Mouse (Mus musculus) limb, embryonic 13.5 days (tissue): ENCODE measurements around the gene Ncoa7. TPM values are rescaled to one million over a fixed set of nuclear protein-coding genes. Genes with fewer than 3 reads are reported as not detected.

Experiments used
- ATAC-seq: fragments of 200-750 bp; cut with Nextera tagmentation; 2 replicates; pipeline ENCODE4 v1.8.0; 2017; ENCODE audit warnings: low read depth, moderate number of reproducible peaks, moderate TSS enrichment; ENCODE audit not compliant: low FRiP score
- H3K27ac ChIP-seq: fragments of 300-500 bp; sonication (generic); 2 replicates; pipeline ENCODE4 v1.5.1; 2015; ENCODE audit warnings: inconsistent platforms, mild to moderate bottlenecking, moderate library complexity
- H3K27me3 ChIP-seq: fragments of 300-500 bp; sonication (generic); 2 replicates; pipeline ENCODE4 v1.6.1; 2015; ENCODE audit warnings: mild to moderate bottlenecking, inconsistent platforms
- H3K36me3 ChIP-seq: fragments of 300-500 bp; sonication (generic); 2 replicates; pipeline ENCODE4 v1.6.1; 2015; ENCODE audit warnings: inconsistent platforms, mild to moderate bottlenecking, moderate library complexity
- H3K4me1 ChIP-seq: fragments of 300-500 bp; sonication (generic); 2 replicates; pipeline ENCODE4 v1.6.1; 2015; ENCODE audit warnings: inconsistent platforms
- H3K4me2 ChIP-seq: fragments of 300-500 bp; sonication (generic); replicated peaks from 2 replicates; pipeline ENCODE4 v1.6.1; 2015; ENCODE audit warnings: inconsistent platforms, mild to moderate bottlenecking, moderate library complexity
- H3K4me3 ChIP-seq: fragments of 300-500 bp; sonication (generic); 2 replicates; pipeline ENCODE4 v1.5.1; 2015; ENCODE audit warnings: moderate library complexity, mild to moderate bottlenecking, inconsistent platforms
- H3K9ac ChIP-seq: fragments of 300-500 bp; sonication (generic); 2 replicates; pipeline ENCODE4 v1.6.1; 2015; ENCODE audit warnings: mild to moderate bottlenecking, inconsistent platforms
- H3K9me3 ChIP-seq: fragments of 300-500 bp; sonication (generic); 2 replicates; pipeline ENCODE4 v1.6.1; 2016; ENCODE audit warnings: inconsistent platforms
- WGBS: fragments of 180-500 bp; shearing (Covaris S2); methylation state at CpG from one replicate; pipeline ENCODE4 v1.1.7; 2015; 5-methylcytosine and 5-hydroxymethylcytosine counted together
- polyA plus RNA-seq: library from polyadenylated mRNA; unstranded; fragments of >200 nt; fragmentation: Nextera tagmentation; extraction: Ambion mirVana; gene quantifications from 2 replicates; pipeline ENCODE4 v1.2.1, GENCODE M21; 2015

The Ncoa7 gene
- polyA plus RNA-seq, 1 experiment from 2014 or later = 8.3 TPM

DNA sequence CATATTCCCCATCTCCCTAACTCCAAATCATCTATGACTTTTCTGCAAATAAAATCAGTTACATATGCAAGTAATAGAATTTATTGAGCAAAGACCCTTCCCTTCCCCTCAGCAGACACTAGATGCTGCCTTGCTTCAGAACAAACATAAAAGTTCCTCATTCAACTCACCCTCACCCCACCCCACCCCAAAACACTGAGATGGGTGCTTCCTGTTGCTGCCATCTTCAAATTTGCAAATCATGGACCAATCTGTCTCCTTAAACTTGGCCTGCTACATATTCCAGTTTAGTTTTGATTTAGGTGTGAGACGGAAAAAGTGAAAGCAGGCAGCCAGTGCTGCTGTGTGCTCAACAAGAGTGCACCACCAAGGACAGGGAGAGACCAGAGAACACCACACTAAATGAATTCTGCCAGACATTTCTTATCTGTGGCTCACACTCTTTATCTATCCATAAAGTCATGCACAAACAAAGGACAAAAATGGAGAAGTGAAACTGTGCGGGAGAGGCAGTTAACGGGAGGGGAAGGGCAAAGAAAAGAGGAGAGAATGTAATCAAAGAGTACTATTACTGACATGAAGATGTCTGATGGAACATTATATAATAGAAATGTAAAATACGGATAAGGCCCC lies 48.2 kb downstream of the Ncoa7 start:
- no peak for ATAC-seq
- Histone ChIP-seq H3K9ac (no peak overlapping the region), H3K27ac (no peak overlapping the region), H3K4me1 (no peaks in the 10 kb centered on the region), H3K36me3 (no peaks in the 10 kb centered on the region), H3K9me3 (no peaks in the 10 kb centered on the region), H3K4me2 (no peak overlapping the region), H3K4me3 (no peak overlapping the region), H3K27me3 (no peaks in the 10 kb centered on the region)
- WGBS = 82% methylated on average over 4 of the region's 4 CpGs

DNA sequence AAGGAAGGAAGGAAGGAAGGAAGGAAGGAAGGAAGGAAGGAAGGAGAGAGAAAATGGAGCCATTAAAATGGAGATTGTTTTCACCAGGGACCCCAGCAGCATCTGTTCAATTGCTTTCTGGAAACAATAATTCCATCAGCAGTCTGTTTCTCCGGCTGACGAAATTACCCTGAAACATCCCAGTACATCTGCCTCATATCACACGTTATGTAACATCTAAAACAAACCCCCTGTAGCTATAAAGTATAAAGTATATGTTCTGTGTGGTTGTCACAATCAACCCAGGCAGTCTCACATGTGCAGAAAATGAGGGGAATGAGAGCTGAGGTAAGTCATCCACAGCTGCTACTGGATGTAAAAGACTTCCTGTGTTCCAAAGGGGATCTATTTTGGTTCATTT lies 49.0 kb downstream of the Ncoa7 start:
- Histone ChIP-seq H3K9me3 (no peaks in the 10 kb centered on the region), H3K4me1 (no peaks in the 10 kb centered on the region), H3K4me3 (no peak overlapping the region), H3K27ac (no peak overlapping the region), H3K9ac (no peak overlapping the region), H3K4me2 (no peak overlapping the region), H3K36me3 (no peaks in the 10 kb centered on the region), H3K27me3 (no peaks in the 10 kb centered on the region)
- 51% methylated on average over 3 of the region's 3 CpGs for WGBS
- no peak for ATAC-seq

DNA sequence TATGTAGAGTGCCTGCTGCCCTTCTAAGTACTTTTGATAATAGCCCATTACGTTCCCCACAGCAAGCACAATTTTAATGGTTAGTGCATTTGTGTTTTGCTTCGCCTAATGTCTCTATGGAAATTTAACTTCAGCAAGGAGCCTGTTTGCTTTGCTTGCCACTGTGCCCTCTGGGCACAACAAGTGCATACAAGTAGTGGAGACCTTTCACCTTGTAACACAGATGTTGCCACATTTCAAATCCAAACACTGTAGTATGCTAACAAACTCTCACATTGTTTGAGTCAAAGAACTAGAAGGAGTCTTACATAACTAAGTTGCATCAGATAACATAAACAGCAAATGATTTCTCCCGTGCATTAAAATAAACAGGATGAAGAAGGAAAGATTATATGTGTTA lies 50.6 kb downstream of the Ncoa7 start:
- Histone ChIP-seq H3K9ac (no peak overlapping the region), H3K27ac (no peak overlapping the region), H3K4me3 (no peak overlapping the region), H3K4me2 (no peak overlapping the region), H3K27me3 (no peaks in the 10 kb centered on the region), H3K9me3 (no peaks in the 10 kb centered on the region), H3K36me3 (no peaks in the 10 kb centered on the region), H3K4me1 (no peaks in the 10 kb centered on the region)
- ATAC-seq = no peak
- WGBS = 77% methylated on average over 3 of the region's 3 CpGs

DNA sequence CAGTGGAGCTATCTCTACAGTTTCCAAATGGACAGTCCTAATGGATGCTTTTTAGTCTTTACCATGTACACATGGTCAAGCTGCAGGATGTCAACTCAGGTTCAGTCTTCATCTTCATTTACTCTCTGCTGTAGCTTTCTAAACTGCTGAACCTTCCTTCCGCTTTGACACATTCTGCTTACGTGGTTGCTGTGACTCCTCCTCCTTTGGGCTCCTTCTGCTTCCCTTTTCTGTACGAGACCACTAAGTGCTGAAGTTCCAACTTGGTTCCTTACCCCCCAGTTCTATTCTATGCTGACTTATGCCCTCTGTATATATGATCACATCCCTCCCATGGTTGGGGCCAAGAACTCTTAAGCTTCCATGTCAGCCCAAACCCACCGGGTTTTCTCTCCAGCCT lies 51.5 kb downstream of the Ncoa7 start:
- Histone ChIP-seq H3K4me1 (peaks cover 3% of the 10 kb centered on the region; the same call in 1 of the 2 replicates), H3K9ac (no peak overlapping the region), H3K9me3 (no peaks in the 10 kb centered on the region), H3K36me3 (no peaks in the 10 kb centered on the region), H3K27me3 (no peaks in the 10 kb centered on the region), H3K27ac (no peak overlapping the region), H3K4me2 (no peak overlapping the region), H3K4me3 (no peak overlapping the region)
- no peak for ATAC-seq
- WGBS = 87% methylated on average over 4 of the region's 4 CpGs

DNA sequence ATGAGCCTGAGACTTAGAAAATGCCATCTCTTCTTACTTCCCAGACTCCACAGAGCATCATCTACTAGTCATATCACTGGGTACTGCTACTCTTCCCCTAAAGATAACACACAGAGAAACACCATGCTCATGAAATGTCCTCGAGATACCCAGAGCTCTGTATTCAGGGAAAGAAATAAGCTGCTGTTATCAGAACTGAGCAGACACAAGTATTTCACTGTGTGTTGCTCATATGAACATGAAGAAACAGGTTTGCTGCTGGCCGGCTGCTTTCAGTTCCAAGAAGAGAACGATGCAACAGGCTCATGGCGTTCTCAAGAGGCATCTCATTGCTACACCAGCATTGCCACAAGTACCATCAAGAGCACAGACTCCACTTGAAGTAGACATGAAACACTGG lies 53.3 kb downstream of the Ncoa7 start:
- no peak overlapping the region for H3K27ac ChIP-seq
- no peak overlapping the region for H3K4me3 ChIP-seq
- H3K4me2 ChIP-seq = no peak overlapping the region
- WGBS = 84% methylated on average over 4 of the region's 4 CpGs
- H3K9ac ChIP-seq = no peak overlapping the region
- no peaks in the 10 kb centered on the region for H3K9me3 ChIP-seq
- H3K4me1 ChIP-seq = peaks cover 5% of the 10 kb centered on the region; the same call in 1 of the 2 replicates
- no peaks in the 10 kb centered on the region for H3K36me3 ChIP-seq
- ATAC-seq = no peak
- H3K27me3 ChIP-seq = no peaks in the 10 kb centered on the region

DNA sequence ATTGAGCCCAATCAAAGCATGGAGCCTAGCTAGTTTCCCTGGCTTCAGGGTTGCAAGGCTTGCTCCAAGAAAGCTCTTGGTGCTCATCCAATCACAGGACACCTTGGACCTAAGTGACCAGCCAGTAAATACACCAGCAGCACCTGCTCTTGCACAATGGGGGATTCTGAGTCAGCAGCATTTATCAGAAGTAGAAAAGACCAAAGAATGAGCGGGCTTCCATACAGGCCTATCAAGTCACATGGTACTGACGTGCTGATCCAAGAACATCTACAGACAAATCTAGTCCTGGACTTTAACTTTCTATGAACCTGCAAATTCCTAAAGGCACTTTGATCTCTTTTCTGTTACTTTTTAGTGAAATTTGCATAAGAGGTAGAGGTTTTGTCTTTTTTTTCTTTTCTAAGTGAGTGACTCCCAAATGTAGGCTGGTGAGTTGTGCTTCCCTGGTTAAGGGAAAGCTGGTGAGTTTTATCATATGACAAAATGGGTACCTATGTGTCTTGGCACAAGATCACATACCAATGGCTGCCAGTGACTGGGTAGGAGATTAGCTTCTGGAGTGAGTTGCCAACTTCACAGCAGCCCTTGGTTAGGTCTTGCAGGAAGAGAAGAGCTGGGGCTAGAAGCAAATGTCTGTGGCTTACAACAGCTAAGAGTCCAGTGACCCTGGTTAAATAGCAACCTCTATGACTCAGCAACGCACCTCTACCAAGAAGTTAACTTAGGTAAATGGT lies 57.7 kb downstream of the Ncoa7 start:
- no peak overlapping the region for H3K9ac ChIP-seq
- WGBS = 93% methylated on average over 3 of the region's 3 CpGs
- no peak overlapping the region for H3K27ac ChIP-seq

DNA sequence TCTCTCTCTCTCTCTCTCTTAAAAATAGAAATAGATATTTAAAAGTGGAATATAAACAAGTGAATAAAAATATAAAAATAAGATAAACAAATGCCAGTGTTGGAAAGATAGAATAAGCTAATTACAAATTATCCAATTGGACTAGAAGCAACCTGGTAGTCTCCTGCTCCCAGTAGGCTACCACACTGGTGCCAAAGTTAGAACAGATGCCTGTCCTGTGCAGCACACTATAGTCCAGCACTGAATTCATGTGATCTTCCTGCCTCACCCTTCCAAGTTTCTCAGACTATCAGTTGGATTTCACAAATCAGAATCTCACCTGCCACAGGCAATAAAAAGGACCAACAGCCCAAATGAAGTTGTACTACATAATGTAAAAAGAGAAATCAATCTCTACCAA lies 59.9 kb downstream of the Ncoa7 start:
- peaks cover 5% of the 10 kb centered on the region; the same call in 1 of the 2 replicates for H3K4me1 ChIP-seq
- no peak overlapping the region for H3K4me2 ChIP-seq
- no peak for ATAC-seq
- no peaks in the 10 kb centered on the region for H3K9me3 ChIP-seq
- H3K9ac ChIP-seq = no peak overlapping the region
- no peaks in the 10 kb centered on the region for H3K27me3 ChIP-seq
- no peak overlapping the region for H3K4me3 ChIP-seq
- no peak overlapping the region for H3K27ac ChIP-seq
- no peaks in the 10 kb centered on the region for H3K36me3 ChIP-seq

More for the DNA sequence above, 57.7 kb downstream of the Ncoa7 start:
- no peak overlapping the region for H3K4me2 ChIP-seq
- no peaks in the 10 kb centered on the region for H3K36me3 ChIP-seq
- H3K4me1 ChIP-seq = peaks cover 5% of the 10 kb centered on the region; the same call in 1 of the 2 replicates
- ATAC-seq = no peak
- no peaks in the 10 kb centered on the region for H3K9me3 ChIP-seq
- no peaks in the 10 kb centered on the region for H3K27me3 ChIP-seq
- no peak overlapping the region for H3K4me3 ChIP-seq

DNA sequence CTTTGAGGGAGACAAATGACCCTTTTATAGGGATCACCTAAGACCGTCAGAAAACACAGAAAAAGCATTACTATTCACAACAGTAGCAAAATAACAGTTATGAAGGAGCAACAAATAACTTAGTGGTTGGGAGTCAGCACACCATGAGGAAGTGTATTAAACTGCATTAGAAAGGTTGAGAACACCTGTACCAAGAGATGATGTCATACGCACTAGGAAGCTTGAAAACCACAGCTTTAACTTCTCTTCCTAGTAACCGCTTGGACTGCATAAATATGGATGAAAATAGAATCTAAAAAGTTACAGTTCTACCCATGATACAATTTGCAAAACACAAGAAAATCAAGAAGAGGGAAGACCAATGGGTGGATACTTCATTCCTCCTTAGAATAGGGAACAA lies 64.7 kb downstream of the Ncoa7 start:
- H3K9ac ChIP-seq = no peak overlapping the region
- no peaks in the 10 kb centered on the region for H3K27me3 ChIP-seq
- H3K4me3 ChIP-seq = no peak overlapping the region
- H3K36me3 ChIP-seq = no peaks in the 10 kb centered on the region
- no peaks in the 10 kb centered on the region for H3K9me3 ChIP-seq
- 89% methylated on average over 3 of the region's 3 CpGs for WGBS
- no peak for ATAC-seq
- H3K4me2 ChIP-seq = no peak overlapping the region
- H3K4me1 ChIP-seq = no peaks in the 10 kb centered on the region
- H3K27ac ChIP-seq = no peak overlapping the region

DNA sequence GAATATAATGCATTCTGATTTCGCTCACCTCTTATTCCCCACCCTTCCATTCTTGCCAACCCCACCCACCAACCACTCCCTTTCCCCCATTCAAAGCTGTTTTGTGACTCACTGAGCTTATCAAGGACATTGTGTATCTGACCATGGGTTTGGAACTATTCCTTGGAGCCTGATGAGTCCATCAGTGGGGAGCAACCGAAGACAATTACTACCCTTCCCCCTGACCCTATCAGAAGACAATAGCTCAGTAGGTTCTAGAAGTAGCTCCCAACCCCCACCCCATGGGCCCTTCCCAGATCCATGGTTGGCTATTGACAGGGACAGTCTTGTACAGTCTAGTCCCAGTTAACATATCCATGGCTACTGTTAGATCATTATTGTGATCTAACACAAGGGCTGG lies 65.8 kb downstream of the Ncoa7 start:
- WGBS = 91% methylated on average over 2 of the region's 2 CpGs
- no peaks in the 10 kb centered on the region for H3K27me3 ChIP-seq
- no peak for ATAC-seq
- H3K9me3 ChIP-seq = no peaks in the 10 kb centered on the region
- no peaks in the 10 kb centered on the region for H3K4me1 ChIP-seq
- no peak overlapping the region for H3K4me3 ChIP-seq
- H3K27ac ChIP-seq = no peak overlapping the region
- H3K36me3 ChIP-seq = no peaks in the 10 kb centered on the region
- H3K9ac ChIP-seq = no peak overlapping the region
- no peak overlapping the region for H3K4me2 ChIP-seq

DNA sequence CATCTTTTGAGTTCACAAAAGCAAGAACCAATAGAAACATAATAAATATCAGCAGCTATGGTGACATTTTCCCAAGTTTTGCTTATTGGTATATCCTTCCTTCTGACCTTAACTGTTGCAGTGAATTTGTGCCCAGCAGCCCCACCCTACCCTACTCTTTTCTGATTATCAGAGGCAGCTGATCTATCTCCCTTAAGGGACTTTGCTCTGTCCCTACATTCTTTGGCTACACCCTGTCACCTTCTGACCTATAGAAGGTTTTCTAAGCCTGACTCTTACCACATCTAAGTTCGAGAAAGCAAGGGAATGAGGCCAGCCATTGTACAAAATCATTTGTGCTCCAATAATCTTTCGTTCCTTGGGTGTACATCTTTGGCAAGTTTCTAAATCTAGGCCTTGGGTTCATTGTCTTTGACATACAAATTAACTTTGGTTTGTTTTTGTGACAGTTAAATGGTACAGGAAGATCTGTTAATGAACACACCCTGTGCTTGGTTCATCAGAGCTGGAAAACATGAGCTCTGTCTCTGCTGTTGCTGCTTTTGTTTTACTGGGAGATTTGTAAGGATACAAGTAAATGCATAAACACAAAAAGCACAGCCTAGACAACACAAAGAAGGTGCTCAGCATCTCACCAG lies 69.9 kb downstream of the Ncoa7 start:
- Histone ChIP-seq H3K27me3 (no peaks in the 10 kb centered on the region), H3K27ac (no peak overlapping the region), H3K4me1 (no peaks in the 10 kb centered on the region), H3K36me3 (no peaks in the 10 kb centered on the region), H3K4me3 (no peak overlapping the region), H3K4me2 (no peak overlapping the region), H3K9me3 (no peaks in the 10 kb centered on the region), H3K9ac (no peak overlapping the region)
- WGBS = 90% methylated on average over 2 of the region's 2 CpGs
- no peak for ATAC-seq

DNA sequence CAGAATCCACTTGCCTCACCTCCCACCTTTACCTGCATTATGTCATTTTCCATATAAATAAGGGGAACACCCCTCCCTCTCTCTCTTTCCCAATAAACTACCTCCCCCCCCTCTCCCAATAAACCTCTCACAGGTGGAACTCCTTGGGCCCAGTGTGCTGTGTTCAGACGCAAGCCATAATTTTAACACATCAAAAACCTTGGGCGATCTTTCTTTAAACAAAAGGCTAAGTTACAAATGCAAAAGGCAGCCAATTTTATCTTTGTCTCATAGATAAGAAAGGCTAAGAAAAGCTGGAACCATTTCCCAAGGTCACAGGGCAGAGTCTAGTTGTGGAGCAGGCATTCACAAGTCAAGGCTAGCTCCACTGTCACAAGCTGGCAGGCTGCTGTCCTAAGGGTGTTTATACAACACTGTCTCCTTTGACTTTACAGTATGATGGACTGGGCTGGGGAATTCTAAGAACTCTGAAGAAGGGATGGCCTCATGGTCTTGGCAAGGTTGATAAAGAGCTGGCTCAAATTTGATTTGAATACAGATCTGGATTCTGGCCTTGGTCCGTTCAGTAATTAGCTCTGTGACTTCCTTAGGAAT lies 71.7 kb downstream of the Ncoa7 start:
- no peaks in the 10 kb centered on the region for H3K36me3 ChIP-seq
- no peaks in the 10 kb centered on the region for H3K4me1 ChIP-seq
- no peak overlapping the region for H3K4me2 ChIP-seq
- no peak overlapping the region for H3K4me3 ChIP-seq
- WGBS = 79% methylated on average over 3 of the region's 3 CpGs
- H3K27ac ChIP-seq = no peak overlapping the region
- H3K27me3 ChIP-seq = no peaks in the 10 kb centered on the region
- H3K9ac ChIP-seq = no peak overlapping the region
- no peak for ATAC-seq
- H3K9me3 ChIP-seq = no peaks in the 10 kb centered on the region

DNA sequence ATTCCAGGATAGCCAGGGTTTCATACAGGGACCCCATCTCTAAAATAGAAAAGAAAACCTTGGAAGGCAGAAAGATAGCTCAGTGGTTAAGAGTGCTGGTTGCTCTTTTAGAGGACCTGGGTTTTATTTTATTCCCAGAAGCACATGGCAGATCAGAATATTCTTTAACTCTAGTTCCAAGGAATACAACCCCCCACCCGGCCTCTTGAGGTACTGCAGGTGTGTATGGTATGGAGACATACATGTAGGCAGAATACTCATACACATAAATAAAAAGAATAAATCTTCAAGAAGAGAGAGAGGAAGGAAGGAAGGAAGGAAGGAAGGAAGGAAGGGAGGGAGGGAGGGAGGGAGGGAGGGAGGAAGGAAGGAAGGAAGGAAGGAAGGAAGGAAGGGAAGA lies 72.3 kb downstream of the Ncoa7 start:
- H3K27me3 ChIP-seq = no peaks in the 10 kb centered on the region
- H3K4me2 ChIP-seq = no peak overlapping the region
- H3K27ac ChIP-seq = no peak overlapping the region
- H3K4me1 ChIP-seq = no peaks in the 10 kb centered on the region
- H3K4me3 ChIP-seq = no peak overlapping the region
- H3K36me3 ChIP-seq = no peaks in the 10 kb centered on the region
- 88% methylated on average over 1 of the region's 1 CpGs for WGBS
- no peaks in the 10 kb centered on the region for H3K9me3 ChIP-seq
- no peak for ATAC-seq
- no peak overlapping the region for H3K9ac ChIP-seq
